In the genomic region with DNA sequence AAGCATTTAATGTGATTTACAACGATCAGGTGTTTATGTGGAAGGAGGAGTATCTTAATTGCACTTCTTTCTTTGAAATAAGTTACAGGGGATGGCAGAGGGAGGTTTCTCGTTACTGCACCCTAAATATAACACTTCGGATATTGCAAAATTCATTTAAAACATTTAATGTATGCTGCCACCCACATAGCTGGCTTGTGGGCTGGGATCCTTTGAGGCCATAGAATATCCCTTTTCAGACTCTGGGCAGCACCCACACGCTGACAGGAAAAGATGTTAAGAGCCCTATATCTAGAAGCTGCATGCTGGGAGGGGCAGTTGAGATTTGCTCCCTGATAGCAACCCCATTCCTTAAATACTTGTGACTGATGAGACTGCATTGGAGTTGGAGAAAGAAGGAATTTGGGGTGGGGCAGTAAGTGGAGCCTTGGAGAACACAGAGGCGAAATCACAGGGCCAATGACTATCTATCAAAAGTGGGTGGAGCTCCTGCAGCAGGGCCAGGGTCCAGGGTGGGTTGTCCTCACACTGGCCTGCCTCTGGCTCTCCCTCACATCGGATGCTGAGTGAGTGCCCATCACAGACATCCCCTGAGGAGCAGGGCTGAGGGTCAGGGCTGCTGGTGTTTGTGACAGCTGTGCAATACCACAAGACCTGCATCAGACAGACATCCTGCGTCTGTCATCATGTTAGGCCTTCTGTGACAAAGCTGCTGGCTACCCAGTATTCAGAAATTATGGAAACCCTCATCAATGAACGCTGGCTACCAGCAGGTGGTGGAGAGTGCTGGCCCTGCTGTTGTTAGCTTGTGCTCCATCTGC, we compare ENCODE assay signal across 9 mouse cellular contexts.
DNase-seq lines count a peak whose midpoint lies in the region; ATAC-seq and TF ChIP-seq lines count a peak whose summit lies in the region.
"Had no signal": no experiment of that assay in that cellular context is flagged by ENCODE, and none has a peak within 500 bp of the region (broad histone marks: within the 10 kb centered on the region; RNA-seq: fewer than 3 reads in every experiment).

No protein-coding gene starts in this region.

- TF ChIP-seq CTCF in kidney, adult 2 months (conservative IDR thresholded peaks at IDR 0.05; ENCODE audit: insufficient read depth, insufficient read length, low read depth, low read length): no peak

- H3K4me2 ChIP-seq in forebrain, embryonic 11.5 days (ENCODE audit: low read depth, low read length, severe bottlenecking): no peak overlapping the region
- no peak overlapping the region for H3K4me2 ChIP-seq in forebrain, embryonic 14.5 days (ENCODE audit: low read length)
- no peak overlapping the region for H3K4me2 ChIP-seq in neural tube, embryonic 14.5 days (ENCODE audit: low read depth, low read length)
- H3K4me2 ChIP-seq: limb, embryonic 12.5 days had no signal

- no peak overlapping the region for H3K4me3 ChIP-seq in forebrain, embryonic 11.5 days (ENCODE audit: low read depth, low read length)
- H3K4me3 ChIP-seq in forebrain, embryonic 10.5 days: no peak overlapping the region
- H3K4me3 ChIP-seq in forebrain, embryonic 14.5 days (ENCODE audit: low read depth, low read length): no peak overlapping the region
- H3K4me3 ChIP-seq in neural tube, embryonic 14.5 days (ENCODE audit: low read depth, low read length): no peak overlapping the region
- no peak overlapping the region for H3K4me3 ChIP-seq in kidney, adult 2 months (ENCODE audit: insufficient read depth, low read depth, low read length)
- H3K4me3 ChIP-seq: limb, embryonic 12.5 days had no signal

- no peak overlapping the region for H3K9ac ChIP-seq in forebrain, embryonic 11.5 days (ENCODE audit: low read length)
- H3K9ac ChIP-seq in forebrain, embryonic 14.5 days (ENCODE audit: low read length): no peak overlapping the region
- H3K9ac ChIP-seq in neural tube, embryonic 14.5 days (replicated peaks; ENCODE audit: low read depth, low read length): no peak overlapping the region
- H3K9ac ChIP-seq: limb, embryonic 12.5 days had no signal

- no peaks in the 10 kb centered on the region for H3K4me1 ChIP-seq in forebrain, embryonic 11.5 days (replicated peaks; ENCODE audit: control insufficient read depth, insufficient read depth, low read length)
- H3K4me1 ChIP-seq in forebrain, embryonic 10.5 days: peaks cover 20% of the 10 kb centered on the region
- 0 out of 2 replicates have a peak, but pooled peaks cover 6% of the 10 kb centered on the region for H3K4me1 ChIP-seq in forebrain, embryonic 14.5 days (ENCODE audit: control insufficient read depth, insufficient read depth, low read length)
- no peaks in the 10 kb centered on the region for H3K4me1 ChIP-seq in neural tube, embryonic 14.5 days (ENCODE audit: control insufficient read depth, insufficient read depth, low read length)
- H3K4me1 ChIP-seq in kidney, adult 2 months (ENCODE audit: control insufficient read depth, insufficient read depth, low read length): no peaks in the 10 kb centered on the region

- no peak for DNase-seq in forebrain, embryonic 11.5 days (ENCODE audit: low spot score)
- no peak for DNase-seq in forebrain, embryonic 10.5 days (ENCODE audit: extremely low spot score, low spot score)
- DNase-seq in lung, postnatal 36 days: peak; percentile 13
- DNase-seq in lung, postnatal 10 days: no peak
- peak; percentile 63 for DNase-seq in forebrain, embryonic 14.5 days (ENCODE audit: low spot score)
- no peak for DNase-seq in kidney, adult 2 months

- no peaks in the 10 kb centered on the region for H3K27me3 ChIP-seq in forebrain, embryonic 11.5 days (ENCODE audit: control insufficient read depth, insufficient read depth, low read length)
- no peaks in the 10 kb centered on the region for H3K27me3 ChIP-seq in forebrain, embryonic 10.5 days (ENCODE audit: poor library complexity, severe bottlenecking)
- H3K27me3 ChIP-seq in forebrain, embryonic 14.5 days (replicated peaks; ENCODE audit: control insufficient read depth, insufficient read depth, low read length): no peaks in the 10 kb centered on the region
- H3K27me3 ChIP-seq in neural tube, embryonic 14.5 days (ENCODE audit: control insufficient read depth, insufficient read depth, low read length): no peaks in the 10 kb centered on the region
- H3K27me3 ChIP-seq in kidney, adult 2 months (replicated peaks; ENCODE audit: control insufficient read depth, insufficient read depth, low read length): no peaks in the 10 kb centered on the region
- H3K27me3 ChIP-seq: limb, embryonic 12.5 days had no signal

- TF ChIP-seq POLR2A in kidney, adult 2 months (IDR thresholded peaks at IDR 0.05; ENCODE audit: low read depth, low read length): no peak

- H3K27ac ChIP-seq in forebrain, embryonic 11.5 days (ENCODE audit: low read depth, low read length): no peak overlapping the region
- no peak overlapping the region for H3K27ac ChIP-seq in forebrain, embryonic 10.5 days
- peak overlapping the region; percentile 55 for H3K27ac ChIP-seq in forebrain, embryonic 14.5 days (ENCODE audit: low read depth, low read length)
- H3K27ac ChIP-seq in neural tube, embryonic 14.5 days (ENCODE audit: low read depth, low read length): no peak overlapping the region
- H3K27ac ChIP-seq in kidney, adult 2 months (ENCODE audit: insufficient read depth, low read depth, low read length): no peak overlapping the region
- H3K27ac ChIP-seq: limb, embryonic 12.5 days had no signal

- no peaks in the 10 kb centered on the region for H3K9me3 ChIP-seq in forebrain, embryonic 11.5 days (ENCODE audit: control insufficient read depth, low read length)
- H3K9me3 ChIP-seq in forebrain, embryonic 10.5 days: no peaks in the 10 kb centered on the region
- H3K9me3 ChIP-seq in forebrain, embryonic 14.5 days (replicated peaks; ENCODE audit: control insufficient read depth, low read length): no peaks in the 10 kb centered on the region
- H3K9me3 ChIP-seq in neural tube, embryonic 14.5 days (ENCODE audit: control insufficient read depth, low read length): no peaks in the 10 kb centered on the region
- H3K9me3 ChIP-seq: limb, embryonic 12.5 days had no signal

- H3K36me3 ChIP-seq in forebrain, embryonic 11.5 days (ENCODE audit: control insufficient read depth, insufficient read depth, low read length): no peaks in the 10 kb centered on the region
- 0 out of 2 replicates have a peak, but pooled peaks cover 5% of the 10 kb centered on the region for H3K36me3 ChIP-seq in forebrain, embryonic 10.5 days (replicated peaks)
- H3K36me3 ChIP-seq in forebrain, embryonic 14.5 days (ENCODE audit: control insufficient read depth, insufficient read depth, low read length): no peaks in the 10 kb centered on the region
- H3K36me3 ChIP-seq in neural tube, embryonic 14.5 days (ENCODE audit: control insufficient read depth, insufficient read depth, low read length): no peaks in the 10 kb centered on the region
- H3K36me3 ChIP-seq in kidney, adult 2 months (ENCODE audit: control insufficient read depth, insufficient read depth, low read length): no peaks in the 10 kb centered on the region
- H3K36me3 ChIP-seq: limb, embryonic 12.5 days had no signal

- 57% methylated on average over 8 of the region's 8 CpGs for WGBS in forebrain, embryonic 11.5 days
- 70% methylated on average over 8 of the region's 8 CpGs for WGBS in forebrain, embryonic 10.5 days
- 36% methylated on average over 8 of the region's 8 CpGs for WGBS in forebrain, embryonic 14.5 days
- WGBS in neural tube, embryonic 14.5 days: 31% methylated on average over 8 of the region's 8 CpGs
- 50% methylated on average over 8 of the region's 8 CpGs for WGBS in kidney, adult 2 months

- ATAC-seq in forebrain, embryonic 11.5 days (replicated peaks; ENCODE audit: low FRiP score): 0 out of 2 replicates have a peak, but pooled peaks have one; percentile 24
- ATAC-seq in forebrain, embryonic 14.5 days: peak; percentile 72
- peak; percentile 53; the same call in 1 of the 2 replicates for ATAC-seq in neural tube, embryonic 14.5 days (ENCODE audit: low read depth)
- ATAC-seq in CD4-positive, CD25-positive, alpha-beta regulatory T cell, adult 4 months: no peak

Comparison
In these comparisons a context has a peak if more than half of its experiments do, and no peak if none do; other contexts are left out.
1. DNase-seq: peak in lung, postnatal 36 days (single experiment) and forebrain, embryonic 14.5 days (single experiment); none in forebrain, embryonic 11.5 days (single experiment), forebrain, embryonic 10.5 days (single experiment), lung, postnatal 10 days (single experiment) and kidney, adult 2 months (single experiment).